Mouse (Mus musculus) monocyte, adult 5-6 weeks (primary cell): ENCODE results near the gene Ntmt1. TPM values are rescaled to one million over a fixed set of nuclear protein-coding genes. Genes with fewer than 3 reads are reported as not detected.

Experiments
- ATAC-seq: fragments of 153-309, 156-312 bp; replicated peaks from 2 replicates; pipeline ENCODE4 v1.8.0; 2017; ENCODE audit warnings: mild to moderate bottlenecking; ENCODE audit not compliant: low TSS enrichment, insufficient number of reproducible peaks, severe bottlenecking, poor library complexity, low FRiP score
- total RNA-seq: library from RNA; stranded (forward); fragments of 200-1000, 200-491, 200-594 nt; gene quantifications from 3 replicates; pipeline ENCODE4 v1.2.3, GENCODE M21; 2017

The Ntmt1 gene
- total RNA-seq, 1 experiment from 2014 or later = 15.9 TPM

- no peak for ATAC-seq
Measured at GRCm38 (mm10) chr2:30848184-30848583, 40.6 kb downstream of the Ntmt1 start.

DNA sequence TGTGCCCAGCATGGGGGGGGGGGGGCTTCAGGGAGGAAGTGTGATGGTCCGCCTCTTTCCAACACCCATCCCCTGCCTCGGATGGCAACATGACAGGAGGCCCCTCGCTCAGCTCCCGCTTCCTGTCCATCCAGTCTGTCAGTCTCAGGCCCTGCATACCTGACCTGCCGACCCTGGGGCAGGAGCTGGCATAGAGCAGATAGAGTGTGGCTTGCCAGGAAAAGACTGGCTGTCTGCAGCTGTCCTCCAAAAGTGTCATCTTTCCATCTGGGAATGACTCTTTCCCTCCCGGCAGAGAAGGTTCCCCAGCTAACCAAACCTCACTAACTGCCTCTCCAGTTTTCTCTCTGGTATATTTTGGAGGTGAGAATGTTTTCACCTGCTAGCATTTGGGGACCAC lies 43.0 kb downstream of the Ntmt1 start:
- no peak for ATAC-seq

DNA sequence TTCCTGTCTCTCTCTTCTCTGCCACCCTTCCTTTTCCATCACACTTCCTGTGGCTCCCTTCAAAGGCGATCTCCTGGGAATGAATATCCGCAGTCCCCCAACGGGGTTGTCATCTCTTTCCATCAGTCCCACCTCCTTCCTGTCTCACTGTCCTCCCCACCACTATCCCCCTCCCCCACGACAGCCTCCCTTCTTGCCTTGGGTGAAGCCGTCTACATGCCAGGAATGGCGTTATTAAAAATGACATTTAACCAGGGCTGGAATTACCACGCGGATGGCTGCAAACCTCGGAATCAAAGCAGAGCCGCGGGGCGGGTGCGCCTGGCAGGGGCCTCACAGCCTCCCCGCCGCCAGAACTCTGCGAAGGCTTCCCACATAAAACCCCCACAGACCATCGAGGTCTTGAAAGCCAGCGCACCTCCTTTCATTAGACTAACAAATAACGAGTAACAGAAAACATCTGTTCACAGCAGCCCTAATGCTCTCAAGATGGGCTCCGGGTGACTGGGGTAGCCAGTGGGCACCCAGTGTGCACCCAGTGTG lies 45.2 kb downstream of the Ntmt1 start:
- ATAC-seq = no peak

DNA sequence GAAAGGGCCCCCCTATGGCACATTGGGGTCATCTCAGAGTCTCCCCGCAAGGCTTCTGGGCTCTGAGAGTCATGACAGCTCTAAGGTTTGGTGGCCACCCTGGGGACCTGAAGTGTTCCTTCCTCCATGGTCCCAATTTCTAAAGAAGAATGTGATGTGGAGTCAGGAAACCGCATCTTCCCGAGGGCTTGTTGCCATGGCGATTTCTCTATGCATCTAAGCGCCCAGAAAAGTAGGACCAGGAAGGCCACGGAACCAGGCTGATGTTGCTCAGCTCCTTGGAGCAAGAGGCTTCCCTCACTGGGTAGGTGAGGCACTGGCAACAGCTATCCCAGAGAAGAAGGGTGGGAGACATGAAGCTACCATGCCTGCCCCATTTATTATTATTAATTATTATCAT lies 49.5 kb downstream of the Ntmt1 start:
- no peak for ATAC-seq

- no peak for ATAC-seq
Measured at GRCm38 (mm10) chr2:30859782-30860181, 52.2 kb downstream of the Ntmt1 start.

DNA sequence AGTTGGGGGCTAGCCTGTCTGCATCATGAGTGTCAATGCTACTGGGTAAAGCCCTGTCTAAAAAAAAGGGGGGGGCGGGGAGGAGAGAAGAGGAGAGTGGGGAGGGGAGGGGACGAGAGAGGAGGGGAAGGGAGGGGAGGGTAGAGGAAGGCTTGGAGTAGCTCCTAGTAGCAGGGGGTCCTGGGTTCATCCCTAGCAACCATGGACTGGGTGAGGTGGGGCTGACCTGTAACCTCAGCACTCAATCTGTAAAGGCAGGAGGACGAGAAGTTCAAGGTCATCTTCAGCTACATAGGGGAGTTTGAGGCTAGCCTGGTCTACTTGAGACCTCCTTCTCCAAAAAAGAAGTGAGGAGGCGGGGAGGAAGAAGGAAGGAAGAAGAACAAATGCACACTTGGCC lies 54.5 kb downstream of the Ntmt1 start:
- no peak for ATAC-seq

DNA sequence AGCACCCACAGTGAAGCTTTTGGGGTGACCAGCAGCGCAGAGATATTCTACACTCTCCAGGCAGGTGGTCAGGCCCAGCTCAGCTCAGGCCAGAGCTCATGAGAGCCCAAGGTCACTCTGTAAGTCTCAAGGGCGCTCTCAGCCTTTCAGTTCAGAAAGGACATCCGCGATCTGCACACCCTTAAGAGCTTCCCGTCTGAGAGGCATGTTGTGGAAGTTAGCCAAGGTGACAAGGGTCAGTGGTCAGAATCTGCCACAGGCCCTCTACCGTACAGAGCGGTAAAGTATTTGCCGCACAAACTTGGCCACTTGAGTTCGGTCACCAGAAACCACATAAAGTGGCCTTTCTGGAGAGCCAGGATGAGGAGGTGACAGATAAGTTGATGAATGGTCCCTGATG lies 55.9 kb downstream of the Ntmt1 start:
- no peak for ATAC-seq

DNA sequence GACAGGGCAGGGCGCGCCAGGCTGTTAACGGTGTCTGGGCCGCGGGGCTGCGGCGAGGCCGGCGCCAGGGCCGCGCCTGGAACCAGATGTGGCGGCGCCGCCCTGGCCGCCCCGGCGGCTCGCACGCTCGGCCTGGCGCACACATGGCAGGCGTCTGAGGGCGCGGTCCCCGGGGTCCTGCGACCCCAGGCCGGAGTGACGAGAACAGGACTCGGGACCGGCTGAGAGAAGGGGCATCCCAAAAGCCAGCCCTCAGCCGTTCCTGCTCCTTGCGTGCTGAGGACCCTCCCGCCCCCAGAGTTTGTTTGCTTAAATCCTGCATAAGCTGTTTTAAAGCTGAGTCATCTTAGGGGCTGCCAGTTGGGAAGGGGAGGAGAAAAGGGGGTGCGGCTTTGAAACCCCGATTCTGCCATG lies 57.3 kb downstream of the Ntmt1 start:
- ATAC-seq = no peak

DNA sequence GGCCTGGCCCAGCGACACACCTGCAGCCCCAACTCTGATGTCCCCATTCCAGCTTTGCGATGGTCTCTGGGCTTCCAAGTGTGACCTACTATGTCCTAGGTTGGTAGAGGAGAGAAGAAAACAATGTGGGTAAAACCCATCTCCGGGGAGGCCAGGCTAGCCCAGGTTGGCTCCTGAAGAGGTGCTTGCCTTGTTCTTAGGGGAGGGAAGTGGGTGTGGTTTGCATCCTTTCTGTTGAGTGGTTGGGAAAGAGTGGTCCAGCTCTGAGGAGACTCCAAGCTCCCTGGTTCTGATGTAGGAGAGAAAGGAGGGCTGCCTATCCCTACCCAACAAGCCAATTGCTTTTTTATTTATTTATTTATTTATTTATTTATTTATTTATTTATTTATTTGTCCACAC lies 57.8 kb downstream of the Ntmt1 start:
- no peak for ATAC-seq

DNA sequence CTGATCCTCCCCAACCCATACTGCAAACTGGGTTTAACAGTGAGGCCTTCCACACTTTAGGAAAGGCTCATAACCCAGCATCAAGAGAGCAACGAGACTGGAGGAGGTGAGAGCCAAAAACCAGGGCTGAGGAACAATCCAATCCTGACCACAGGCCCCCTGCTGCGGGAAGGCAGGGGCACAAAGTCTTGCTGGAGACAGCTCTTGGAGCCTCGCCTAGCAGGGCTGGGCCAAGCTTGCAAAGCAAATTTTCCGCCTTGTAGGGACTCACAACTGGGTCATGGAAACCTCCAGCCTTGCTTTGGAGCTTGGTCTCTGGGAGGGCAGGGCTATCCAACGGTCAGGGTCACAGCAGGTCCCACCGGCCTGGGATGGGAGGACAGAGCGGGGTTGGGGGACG lies 63.2 kb downstream of the Ntmt1 start:
- no peak for ATAC-seq

Other genes starting within 250 kb of the Ntmt1 start
- gene Cstad, start 212.8 kb upstream of the Ntmt1 start, total RNA-seq = 4.5 to 7.0 TPM in 2 of 3 replicates, not detected in the other
- gene 1700001O22Rik, start 4.2 kb upstream of the Ntmt1 start, total RNA-seq = 0.68 TPM in 1 of 3 replicates, not detected in the others
- 20.4 to 45.6 TPM (median 27.7 TPM) in 3 replicates for gene Asb6, start 22.5 kb downstream of the Ntmt1 start, total RNA-seq
- gene Prrx2, start 27.1 kb downstream of the Ntmt1 start, total RNA-seq = not detected in 3 replicates
- gene Ptges, start 122.0 kb downstream of the Ntmt1 start, total RNA-seq = 0.10 to 4.4 TPM (median 0.11 TPM) in 3 replicates
- gene Tor1b, start 145.1 kb downstream of the Ntmt1 start, total RNA-seq = 36.4 to 42.7 TPM (median 42.4 TPM) in 3 replicates
- gene Tor1a, start 160.1 kb downstream of the Ntmt1 start, total RNA-seq = 78.8 to 178 TPM (median 108 TPM) in 3 replicates
- gene BC005624, start 174.4 kb downstream of the Ntmt1 start, total RNA-seq = 95.8 to 155 TPM (median 141 TPM) in 3 replicates
- 2.2 to 10.4 TPM (median 3.5 TPM) in 3 replicates for gene Usp20, start 174.5 kb downstream of the Ntmt1 start, total RNA-seq